Mouse (Mus musculus) spleen, adult 10 weeks (tissue): ENCODE results near the gene Ppp2r1a. TPM values are rescaled to one million over a fixed set of nuclear protein-coding genes. Genes with fewer than 3 reads are reported as not detected.

ENCODE experiments used
- polyA plus RNA-seq: library from polyadenylated mRNA; stranded (reverse); fragments of 350-450 nt; fragmentation: Illumina TruSeq; extraction: RNeasy Lipid Tissue Mini Kit (QIAGEN cat#74804); gene quantifications from one replicate; pipeline ENCODE4 v1.2.3, GENCODE M21; 2015; ENCODE audit warnings: low replicate concordance; ENCODE audit not compliant: insufficient read depth

Gene Ppp2r1a
- polyA plus RNA-seq: 136 TPM

DNA sequence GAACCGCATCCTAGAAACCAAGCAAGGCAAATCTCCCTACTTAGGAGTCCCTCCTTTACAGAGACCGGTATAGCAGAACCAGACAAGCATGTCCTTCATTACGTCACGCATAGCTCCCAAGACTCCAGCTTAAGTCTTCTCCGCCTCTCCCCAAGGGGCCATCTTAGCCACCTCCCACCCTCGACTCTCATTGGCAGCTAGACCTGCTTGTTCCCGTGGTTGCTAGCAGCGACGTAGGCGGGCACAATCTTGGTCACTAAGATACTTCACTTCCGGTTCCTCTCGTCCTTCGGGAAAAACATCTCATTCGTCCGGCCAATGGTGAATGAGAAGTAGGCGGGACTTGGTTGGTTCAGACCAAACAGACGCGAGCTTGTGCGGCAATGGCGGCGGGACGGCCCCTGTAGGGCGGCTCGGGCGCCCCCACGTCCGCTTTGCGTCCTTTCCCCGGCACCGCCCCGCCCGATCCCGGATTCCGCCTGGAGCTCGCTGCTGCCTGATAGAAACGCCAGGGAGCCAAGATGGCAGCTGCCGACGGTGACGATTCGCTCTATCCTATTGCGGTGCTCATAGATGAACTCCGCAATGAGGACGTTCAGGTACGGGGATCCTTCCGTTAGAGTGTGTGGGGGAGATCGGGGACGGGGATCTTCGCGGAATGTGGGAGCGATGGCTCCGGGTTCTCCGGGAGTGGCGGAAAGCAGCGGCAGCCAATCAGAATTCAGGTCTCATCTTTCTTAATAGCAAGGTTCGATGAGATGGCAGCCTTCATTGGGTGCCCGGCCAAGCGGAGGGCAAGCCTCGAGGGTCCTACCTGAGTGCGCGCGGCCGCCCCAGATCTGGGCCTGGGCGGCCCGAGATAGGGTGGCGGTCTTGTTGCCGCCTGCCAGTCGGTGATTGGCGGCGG lies at the start of gene Ppp2r1a:
Ppp2r1a (plus strand) TSS at position 327 of the 907 bp plus-strand sequence.

DNA sequence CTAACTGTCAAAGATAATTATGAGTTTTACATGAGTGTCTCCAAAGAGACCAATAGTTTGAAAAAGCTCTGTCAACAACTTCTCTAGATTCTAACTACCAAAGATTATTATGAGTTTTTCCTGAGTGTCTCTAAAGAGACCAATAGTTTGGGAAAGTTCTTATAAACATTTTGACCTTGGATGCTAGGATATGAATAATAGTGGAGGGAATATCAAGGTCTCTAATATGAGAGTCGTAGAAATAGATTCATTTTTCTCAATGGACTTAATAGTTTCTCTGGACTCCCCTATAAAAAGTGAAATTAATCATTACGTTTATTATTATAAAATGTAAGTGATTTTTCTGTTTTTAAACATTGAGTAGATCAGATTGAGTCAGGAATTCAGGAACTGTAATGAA lies 40.1 kb upstream of the Ppp2r1a start, which contains the start of gene Vmn1r231:
Vmn1r231 (minus strand) TSS at position 101 of the 400 bp plus-strand sequence.

DNA sequence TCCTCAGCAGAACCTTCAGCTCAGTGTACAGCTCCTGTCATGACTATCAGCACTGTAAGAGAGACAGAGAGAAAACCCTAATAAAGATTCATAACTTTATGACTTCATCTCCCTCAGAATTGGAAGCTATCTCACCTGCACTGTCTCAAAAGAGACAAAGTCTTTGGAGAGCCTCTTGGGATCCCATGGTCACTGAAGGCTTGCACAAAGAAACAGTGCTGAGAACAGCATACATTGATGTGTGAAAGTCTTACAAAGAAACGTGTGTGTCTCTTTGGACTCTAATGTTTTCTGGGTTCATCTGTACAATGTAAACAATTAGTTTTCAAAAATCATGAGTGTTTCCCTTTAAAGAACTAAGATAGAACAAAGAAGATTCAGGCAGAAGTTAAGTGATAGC lies 25.5 kb upstream of the Ppp2r1a start, which contains the start of gene Vmn1r232:
Vmn1r232 (minus strand) TSS at position 101 of the 400 bp plus-strand sequence.

DNA sequence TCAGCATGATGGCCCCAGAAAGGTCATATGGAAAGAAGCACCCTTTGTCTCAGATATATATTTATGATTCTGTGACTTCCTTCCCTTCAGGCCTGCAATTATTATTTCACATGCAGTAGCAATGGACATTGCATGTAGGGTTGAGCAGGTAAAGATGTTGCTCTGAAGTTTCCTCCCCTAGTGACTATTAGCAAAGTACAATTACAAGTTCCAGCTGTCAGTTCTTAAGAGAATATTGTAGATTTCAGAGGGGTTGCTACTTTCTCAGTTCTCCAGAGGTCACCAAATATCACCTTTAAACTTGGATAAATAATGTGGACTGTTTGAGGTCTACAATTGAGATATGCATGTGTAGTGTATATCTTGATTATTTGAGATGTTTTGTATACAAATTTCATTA lies 51.3 kb downstream of the Ppp2r1a start, which contains the start of gene Vmn1r233:
Vmn1r233 (minus strand) TSS at position 101 of the 400 bp plus-strand sequence.

DNA sequence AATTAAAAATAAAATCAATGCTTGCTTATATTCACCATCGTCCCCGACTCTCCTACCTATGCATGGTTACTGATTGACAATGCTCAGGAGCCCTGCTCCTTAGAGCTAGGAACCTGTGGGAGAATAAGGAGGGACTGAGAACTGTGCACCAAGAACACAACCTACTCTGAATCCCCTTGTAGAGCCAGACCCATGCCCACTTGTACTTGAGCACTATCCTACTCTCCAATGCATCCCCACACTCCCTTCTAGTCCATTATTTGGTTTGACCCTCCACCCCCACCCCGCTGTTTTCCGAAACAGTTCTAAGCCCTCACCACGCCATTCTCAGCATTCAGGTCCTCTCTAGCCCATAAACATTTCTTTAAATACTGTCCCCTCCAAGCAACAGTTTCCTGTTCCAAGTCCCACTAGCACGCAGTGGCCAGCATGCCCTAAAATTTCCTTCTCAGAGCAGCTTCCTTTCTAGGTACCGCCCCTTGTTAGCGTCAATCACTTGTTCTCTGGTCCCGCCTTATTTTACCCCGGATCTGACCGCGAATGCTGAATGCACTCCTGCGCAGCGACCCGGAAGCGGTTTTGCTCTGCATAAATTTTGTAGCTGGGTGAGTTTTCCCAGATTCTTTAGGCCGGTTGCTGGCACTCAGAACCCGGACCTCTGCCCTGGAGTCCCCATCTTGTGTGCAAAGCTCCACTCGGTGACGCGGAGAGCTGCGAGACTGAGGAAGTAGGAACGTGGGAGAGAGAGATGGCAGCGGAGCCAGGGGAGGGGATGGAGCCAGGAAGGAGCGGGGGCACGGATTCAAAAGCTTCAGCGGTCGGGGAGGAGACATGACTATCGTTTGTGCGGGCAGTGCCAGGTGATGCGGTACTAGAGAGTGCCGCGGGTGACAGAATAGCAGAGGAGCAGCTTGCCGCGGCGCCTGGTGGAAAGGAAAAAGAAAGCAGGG lies 63.5 kb downstream of the Ppp2r1a start, which contains the start of gene Zfp160:
Zfp160 (plus strand) TSS at position 522 of the 950 bp plus-strand sequence.

Other genes with a start within 250 kb of the Ppp2r1a start
- gene Vmn1r227, start 215.5 kb upstream of the Ppp2r1a start, polyA plus RNA-seq: not detected
- gene Vmn1r228, start 159.2 kb upstream of the Ppp2r1a start, polyA plus RNA-seq: not detected
- not detected for gene Vmn1r229, start 133.8 kb upstream of the Ppp2r1a start, polyA plus RNA-seq
- gene Vmn1r230, start 104.9 kb upstream of the Ppp2r1a start, polyA plus RNA-seq: not detected
- gene Vmn1r231, start 40.2 kb upstream of the Ppp2r1a start, polyA plus RNA-seq: not detected
- not detected for gene Vmn1r232, start 25.6 kb upstream of the Ppp2r1a start, polyA plus RNA-seq
- not detected for gene Vmn1r233, start 51.2 kb downstream of the Ppp2r1a start, polyA plus RNA-seq
- 45.3 TPM for gene Zfp160, start 63.6 kb downstream of the Ppp2r1a start, polyA plus RNA-seq